Mouse (Mus musculus): ENCODE data around the gene Foxn3. TPM values are rescaled to one million over a fixed set of nuclear protein-coding genes. Genes with fewer than 3 reads are reported as not detected.

Foxn3 gene
- 12.6 and 17.8 TPM in 2 replicates for polyA plus RNA-seq (2021; fragmentation: Nextera tagmentation)
- long read RNA-seq, experiment 1, transcript Foxn3-209 (6 exons, 2,882 nt) = major isoform, 10 of 69 reads
- long read RNA-seq, experiment 1, partial matches to known transcripts = 3 of 69 reads
- long read RNA-seq, experiment 1, other reads (novel, unspliced or antisense) = 54 of 69 reads
- long read RNA-seq, experiment 2, partial matches to known transcripts = 0 of 45 reads
- long read RNA-seq, experiment 2, other reads (novel, unspliced or antisense) = 45 of 45 reads

DNA sequence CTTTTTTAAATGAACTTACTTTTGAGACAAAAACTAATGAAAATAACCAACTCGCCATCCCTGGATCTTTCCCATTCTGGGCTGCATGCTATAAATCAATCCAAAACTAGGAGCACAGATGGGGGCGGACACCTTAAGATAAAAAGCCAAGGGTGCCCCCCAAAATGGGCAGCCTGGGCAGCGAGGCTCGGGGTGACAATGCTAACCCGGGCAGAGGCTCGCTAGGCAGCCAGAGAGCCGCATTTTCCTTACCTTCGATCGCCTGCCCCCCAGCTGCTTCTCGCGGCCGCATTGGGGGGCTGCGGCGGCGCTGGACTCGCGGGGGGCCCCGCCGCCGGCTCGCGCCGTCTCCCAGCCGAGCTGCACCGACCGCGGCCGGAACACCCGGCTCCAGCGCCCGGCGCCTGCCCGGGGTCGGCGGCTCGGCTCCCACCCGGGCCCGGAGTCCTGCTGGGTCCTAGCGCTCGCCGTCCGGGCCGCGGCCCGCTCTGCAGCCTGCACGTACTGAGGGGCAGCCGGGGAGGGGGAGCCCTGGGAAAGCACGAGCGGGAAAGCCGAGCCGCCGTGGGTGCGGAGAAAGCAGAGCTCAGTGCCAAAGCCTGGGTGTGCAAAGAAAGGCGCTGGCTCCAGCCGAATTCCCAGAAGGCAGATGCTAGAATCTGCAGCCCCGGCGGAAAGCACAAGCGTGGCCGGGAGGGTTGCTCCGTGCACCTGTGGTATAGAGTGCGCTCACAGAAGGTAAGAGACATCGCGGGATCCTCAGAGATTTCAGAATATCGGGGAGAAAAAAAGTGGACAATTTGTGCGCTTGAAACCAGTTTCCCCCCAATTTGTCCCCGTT lies at the start of gene Foxn3:
Foxn3 (minus strand) TSS at position 364 of the 841 bp plus-strand sequence.

